Mouse (Mus musculus): Measurements from ENCODE around the gene Rcvrn. TPM values are rescaled to one million over a fixed set of nuclear protein-coding genes. Genes with fewer than 3 reads are reported as not detected.

Rcvrn gene
- polyA plus RNA-seq (2015; fragmentation: Nextera tagmentation; extraction: Ambion mirVana) = not detected in 2 replicates

DNA sequence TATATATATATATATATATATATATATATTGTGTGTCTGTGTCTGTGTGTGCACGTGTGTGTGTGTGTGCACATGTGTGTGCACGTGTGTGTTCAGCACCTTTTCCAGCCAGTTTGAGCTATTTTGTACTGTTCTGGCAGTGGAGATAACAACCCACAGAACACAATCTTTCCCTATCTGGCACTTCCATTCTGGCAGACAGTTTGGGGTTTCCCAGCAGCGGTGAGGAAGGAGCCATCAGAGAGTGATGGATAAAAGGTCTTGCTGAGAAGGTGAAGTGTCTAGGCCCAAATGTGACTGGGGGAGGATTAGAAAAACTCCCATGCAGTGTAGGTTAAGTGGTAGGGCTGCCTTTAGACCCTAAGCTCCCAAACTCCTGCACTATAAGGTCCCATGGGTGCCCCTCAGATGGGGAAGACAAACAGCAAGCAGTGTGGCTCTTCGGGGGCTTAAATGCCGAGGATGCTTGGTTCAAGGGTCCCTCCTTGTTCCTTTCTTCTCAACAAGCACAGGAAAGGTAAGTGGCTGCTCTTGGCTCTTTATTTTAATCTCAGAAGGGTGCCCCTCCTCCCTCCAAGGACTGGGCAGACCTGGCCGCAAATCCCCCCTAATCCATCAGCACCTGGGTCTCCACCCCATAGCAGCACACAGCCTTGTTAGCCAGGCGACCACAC lies at the start of gene Rcvrn:
Gene Rcvrn (plus strand): TSS at position 624 of the 674 bp plus-strand sequence.
- Histone ChIP-seq H3K9me3 (no peaks in the 10 kb centered on the region), H3K4me3 (no peak within 1 kb of the TSS), H3K9ac (no peak within 1 kb of the TSS), H3K36me3 (no peaks in the 10 kb centered on the region), H3K27me3 (no peaks in the 10 kb centered on the region), H3K27ac (replicated peaks) (no peak within 1 kb of the TSS), H3K4me2 (no peak within 1 kb of the TSS), H3K4me1 (replicated peaks) (no peaks in the 10 kb centered on the region)
- WGBS = 69% methylated on average over 7 of the region's 7 CpGs
- no peak for ATAC-seq (ENCODE audit: low FRiP score, low read depth)

DNA sequence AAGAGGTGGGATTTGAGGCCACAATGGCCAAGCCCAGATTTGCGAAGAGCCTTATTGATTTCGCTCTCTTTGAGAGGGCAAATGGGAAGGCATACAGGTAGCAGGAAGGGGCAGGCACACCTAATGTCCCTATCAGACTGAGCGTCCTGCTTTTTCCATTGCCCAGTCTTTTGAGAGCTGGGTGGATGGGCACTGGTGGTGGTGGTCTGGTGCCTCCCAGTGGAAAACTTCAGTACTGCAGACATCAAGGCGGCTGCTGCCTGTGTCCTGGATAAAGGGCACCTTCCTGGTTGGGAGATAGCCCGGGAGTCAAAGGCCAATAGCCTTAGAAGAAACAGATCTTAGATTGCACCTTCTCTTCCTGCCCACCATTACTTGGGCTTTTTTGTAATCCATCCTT lies 47.4 kb upstream of the Rcvrn start:
- Histone ChIP-seq H3K9me3 (no peaks in the 10 kb centered on the region), H3K4me1 (replicated peaks) (peaks cover 7% of the 10 kb centered on the region), H3K4me2 (no peak overlapping the region), H3K4me3 (no peak overlapping the region), H3K27me3 (no peaks in the 10 kb centered on the region), H3K36me3 (no peaks in the 10 kb centered on the region), H3K9ac (no peak overlapping the region), H3K27ac (replicated peaks) (no peak overlapping the region)
- peak; percentile 49; the same call in 1 of the 2 replicates for ATAC-seq (ENCODE audit: low FRiP score, low read depth)
- WGBS = 29% methylated on average over 5 of the region's 5 CpGs

DNA sequence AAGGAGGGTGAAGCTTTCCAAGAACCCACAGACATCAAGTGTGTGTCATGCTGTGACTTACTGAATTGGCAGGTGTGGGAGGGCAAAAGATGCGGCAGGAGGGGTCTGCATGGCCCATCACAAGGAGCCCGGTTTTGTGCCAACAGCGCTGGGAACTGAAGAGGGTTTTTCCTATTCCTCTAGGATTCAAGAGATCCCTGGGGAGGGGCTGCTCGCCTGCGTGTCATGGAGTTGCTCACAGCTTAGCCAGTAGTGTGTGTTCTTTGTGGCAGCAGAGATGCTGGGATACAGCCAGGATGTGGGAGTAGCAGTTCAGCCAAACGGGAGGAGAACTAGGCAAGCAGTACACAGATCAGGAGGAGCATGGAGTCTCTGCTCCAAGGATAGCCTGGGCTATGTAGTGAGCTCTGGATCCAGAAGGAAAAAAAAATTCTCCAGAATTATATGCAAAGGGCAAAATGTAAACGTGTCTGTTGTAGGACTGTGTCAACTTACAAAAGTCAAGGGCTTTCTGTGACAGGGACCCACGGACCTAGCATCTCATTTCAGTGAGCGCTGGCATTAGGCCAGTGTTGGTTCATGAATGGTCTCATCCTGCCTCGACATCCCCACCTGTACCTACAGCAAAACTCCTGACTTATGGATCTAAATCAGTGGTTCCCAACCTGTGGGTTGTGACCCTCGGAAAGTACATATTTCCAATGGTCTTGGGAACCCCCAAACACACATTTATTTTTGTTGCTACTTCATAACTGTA lies 46.3 kb upstream of the Rcvrn start:
- Histone ChIP-seq H3K27ac (replicated peaks) (no peak overlapping the region), H3K4me2 (no peak overlapping the region), H3K4me3 (no peak overlapping the region), H3K27me3 (no peaks in the 10 kb centered on the region), H3K9me3 (no peaks in the 10 kb centered on the region), H3K36me3 (no peaks in the 10 kb centered on the region), H3K9ac (no peak overlapping the region), H3K4me1 (replicated peaks) (peaks cover 13% of the 10 kb centered on the region)
- no peak for ATAC-seq (ENCODE audit: low FRiP score, low read depth)
- 71% methylated on average over 11 of the region's 11 CpGs for WGBS

DNA sequence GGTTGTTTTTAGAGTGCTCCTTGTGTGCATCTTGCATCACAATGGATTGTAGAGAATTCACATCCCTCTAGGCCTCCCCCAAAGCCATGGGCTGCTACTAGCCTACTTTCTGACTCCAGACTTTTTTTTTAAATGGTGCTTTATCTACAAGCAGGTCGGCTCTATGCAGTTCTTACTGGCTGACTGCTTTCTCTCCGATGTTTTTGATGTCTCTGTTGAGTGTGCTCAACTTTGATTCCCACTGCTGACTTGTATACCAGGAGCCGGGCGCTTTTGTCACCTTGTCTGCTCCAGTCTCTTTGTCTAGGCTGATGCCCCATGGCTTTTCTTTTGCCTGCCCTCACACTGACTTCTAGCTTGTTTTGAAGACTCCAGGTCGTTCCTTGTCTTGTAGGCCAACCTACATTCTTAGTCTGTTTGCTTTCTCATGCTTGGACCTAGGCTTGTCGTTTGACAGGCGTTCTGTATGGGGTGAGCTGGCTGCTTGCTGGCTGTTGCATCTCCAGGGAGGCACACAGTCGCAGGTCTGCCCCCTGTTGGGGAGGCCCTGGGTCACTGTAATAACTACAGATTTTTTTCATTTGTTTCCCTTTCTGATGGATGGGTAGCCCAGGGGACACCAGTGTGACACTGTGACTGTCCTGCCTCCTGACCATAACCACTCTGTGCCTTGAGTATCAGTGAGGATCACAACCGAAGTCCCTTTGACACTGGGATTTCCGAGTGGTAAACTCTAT lies 45.0 kb upstream of the Rcvrn start:
- no peak for ATAC-seq (ENCODE audit: low FRiP score, low read depth)
- WGBS = 46% methylated on average over 10 of the region's 10 CpGs
- Histone ChIP-seq H3K27ac (replicated peaks) (no peak overlapping the region), H3K4me1 (replicated peaks) (peaks cover 15% of the 10 kb centered on the region), H3K4me3 (no peak overlapping the region), H3K4me2 (no peak overlapping the region), H3K9me3 (no peaks in the 10 kb centered on the region), H3K27me3 (no peaks in the 10 kb centered on the region), H3K9ac (no peak overlapping the region), H3K36me3 (no peaks in the 10 kb centered on the region)

DNA sequence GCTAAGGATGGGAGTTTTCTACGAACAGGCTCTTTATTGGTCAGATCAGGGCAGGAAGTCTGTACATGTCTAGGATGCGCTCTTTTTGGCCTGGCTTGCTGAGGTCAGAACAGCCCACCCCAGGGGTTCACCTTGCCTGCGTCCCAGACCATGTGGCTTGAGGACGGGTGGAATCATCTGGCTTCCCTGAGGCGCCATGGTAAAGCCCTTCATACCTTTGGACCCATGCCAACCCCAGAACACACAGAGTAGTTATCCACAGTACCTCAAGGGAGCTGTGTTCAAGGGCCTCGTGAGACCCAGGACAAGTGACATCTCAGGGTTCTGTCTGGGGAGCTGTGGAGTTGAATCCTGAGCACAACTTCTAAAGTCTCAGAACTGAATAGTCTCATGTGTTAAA lies 43.4 kb upstream of the Rcvrn start:
- H3K9me3 ChIP-seq = no peaks in the 10 kb centered on the region
- no peaks in the 10 kb centered on the region for H3K36me3 ChIP-seq
- ATAC-seq (ENCODE audit: low FRiP score, low read depth) = no peak
- H3K4me1 ChIP-seq (replicated peaks) = peaks cover 21% of the 10 kb centered on the region
- H3K4me2 ChIP-seq = no peak overlapping the region; the same call in 1 of the 2 replicates
- no peaks in the 10 kb centered on the region for H3K27me3 ChIP-seq
- no peak overlapping the region for H3K27ac ChIP-seq (replicated peaks)
- no peak overlapping the region for H3K4me3 ChIP-seq
- no peak overlapping the region for H3K9ac ChIP-seq
- WGBS = 71% methylated on average over 6 of the region's 6 CpGs

DNA sequence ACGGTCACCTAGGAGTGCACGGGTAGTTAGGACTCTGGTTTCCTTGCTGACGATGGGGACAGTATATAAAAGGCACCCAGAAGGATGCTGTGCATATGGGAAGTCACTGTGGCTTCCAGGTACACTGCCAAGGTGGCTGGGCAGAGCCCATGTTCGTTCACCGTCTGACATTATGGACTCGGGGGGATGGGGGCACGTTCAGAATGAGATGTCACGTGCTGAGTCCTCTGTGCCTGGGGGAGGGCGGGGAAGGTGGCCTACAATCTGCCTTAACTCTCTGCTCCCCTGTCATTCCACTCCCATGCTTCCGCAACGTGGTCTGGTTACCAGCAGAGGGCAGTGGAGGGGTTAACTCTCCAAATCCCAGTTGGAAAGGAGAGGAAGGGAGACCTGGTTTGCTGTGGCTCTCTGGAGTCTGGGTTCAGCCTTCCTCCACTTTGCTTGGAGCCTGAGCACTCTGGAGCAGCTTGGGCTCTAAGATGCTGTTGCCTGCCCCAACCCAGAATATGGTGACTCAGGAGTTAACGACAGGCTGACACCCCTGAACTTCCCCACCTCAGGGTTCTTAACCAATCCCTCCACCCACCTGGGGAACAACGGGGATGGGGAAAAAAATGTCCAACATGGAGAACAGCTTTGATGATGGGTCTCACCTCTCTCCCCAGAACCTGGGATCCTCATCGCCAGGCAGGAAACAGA lies 42.8 kb upstream of the Rcvrn start:
- no peak overlapping the region for H3K27ac ChIP-seq (replicated peaks)
- no peak for ATAC-seq (ENCODE audit: low FRiP score, low read depth)
- H3K4me1 ChIP-seq (replicated peaks) = peaks cover 22% of the 10 kb centered on the region
- no peaks in the 10 kb centered on the region for H3K27me3 ChIP-seq
- H3K9me3 ChIP-seq = no peaks in the 10 kb centered on the region
- 13% methylated on average over 14 of the region's 14 CpGs for WGBS
- H3K9ac ChIP-seq = no peak overlapping the region
- no peaks in the 10 kb centered on the region for H3K36me3 ChIP-seq
- H3K4me3 ChIP-seq = peak overlapping the region; percentile 7; the same call in 1 of the 2 replicates
- H3K4me2 ChIP-seq = peak overlapping the region; percentile 22

DNA sequence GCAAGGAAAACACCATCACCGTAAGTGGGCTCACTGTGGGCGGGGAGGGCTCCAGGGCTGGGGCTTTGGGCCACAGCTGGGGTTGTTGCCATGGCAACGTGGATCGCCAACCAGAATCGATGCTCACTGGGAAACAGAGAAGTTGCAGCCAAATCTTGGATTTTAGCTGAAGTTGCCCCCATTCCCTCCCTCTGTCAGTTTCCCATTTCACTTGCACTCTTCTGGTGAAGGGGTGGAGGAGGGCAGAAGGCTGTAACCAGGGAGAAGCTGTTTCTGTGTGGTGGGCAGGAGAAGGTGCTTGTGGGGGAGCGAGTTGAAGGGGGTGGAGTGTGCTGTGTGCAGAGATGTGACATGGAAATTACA lies 42.3 kb upstream of the Rcvrn start:
- Histone ChIP-seq H3K27me3 (no peaks in the 10 kb centered on the region), H3K36me3 (no peaks in the 10 kb centered on the region), H3K4me1 (replicated peaks) (peaks cover 25% of the 10 kb centered on the region), H3K4me2 (peak overlapping the region; percentile 22), H3K9ac (no peak overlapping the region), H3K4me3 (peak overlapping the region; percentile 7; the same call in 1 of the 2 replicates), H3K9me3 (no peaks in the 10 kb centered on the region), H3K27ac (replicated peaks) (no peak overlapping the region)
- ATAC-seq (ENCODE audit: low FRiP score, low read depth) = no peak
- 22% methylated on average over 6 of the region's 6 CpGs for WGBS

DNA sequence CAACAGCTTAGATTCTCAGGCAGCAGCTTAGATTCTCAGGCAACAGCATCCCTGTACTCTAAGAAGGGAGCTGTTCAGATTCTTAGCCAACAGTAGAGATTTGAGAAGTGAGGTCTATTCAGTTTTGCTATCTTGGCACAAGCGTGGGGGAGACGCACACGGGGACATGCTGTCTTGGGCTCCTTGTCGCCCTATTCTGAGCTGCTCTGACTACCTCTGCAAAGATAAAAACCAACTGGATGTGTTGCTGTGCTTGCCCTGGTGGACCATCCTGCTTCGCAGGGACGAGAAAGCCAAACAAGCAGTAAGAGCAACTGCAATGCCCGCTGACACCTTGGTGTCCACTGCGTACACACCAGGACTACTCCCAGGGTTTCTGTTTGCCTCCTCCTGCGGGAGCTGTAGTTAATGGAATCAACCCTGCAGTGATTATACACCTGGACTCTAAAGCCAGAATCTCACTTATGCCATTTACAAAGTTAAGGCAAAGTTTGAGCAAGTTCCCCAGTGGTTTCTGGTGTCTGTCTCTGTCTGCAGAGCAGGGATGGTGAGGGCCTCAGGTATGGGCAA lies 41.5 kb upstream of the Rcvrn start:
- no peak for ATAC-seq (ENCODE audit: low FRiP score, low read depth)
- no peaks in the 10 kb centered on the region for H3K9me3 ChIP-seq
- H3K36me3 ChIP-seq = no peaks in the 10 kb centered on the region
- H3K9ac ChIP-seq = no peak overlapping the region
- H3K27ac ChIP-seq (replicated peaks) = no peak overlapping the region
- H3K4me2 ChIP-seq = no peak overlapping the region
- H3K4me1 ChIP-seq (replicated peaks) = peaks cover 25% of the 10 kb centered on the region
- 93% methylated on average over 9 of the region's 9 CpGs for WGBS
- no peak overlapping the region for H3K4me3 ChIP-seq
- no peaks in the 10 kb centered on the region for H3K27me3 ChIP-seq

DNA sequence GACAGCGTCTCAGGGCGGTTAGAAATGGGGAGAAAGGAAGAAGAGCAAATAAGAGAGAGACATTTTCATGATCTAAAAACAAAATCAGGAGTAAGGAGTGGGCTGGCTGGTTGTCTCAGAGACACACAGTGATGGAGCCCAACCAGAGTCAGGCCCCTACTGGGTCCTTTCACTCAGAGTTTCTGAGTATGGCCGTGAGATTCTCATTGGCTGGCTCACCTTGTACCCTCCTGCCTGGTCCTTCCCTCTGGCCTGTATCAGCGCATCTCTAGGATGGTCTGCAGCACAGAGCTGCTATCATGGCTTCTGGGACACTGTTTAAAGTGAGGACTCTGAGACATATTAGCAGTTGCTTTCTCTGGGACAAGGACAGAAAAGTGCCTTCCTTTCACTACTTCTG lies 40.6 kb upstream of the Rcvrn start:
- 92% methylated on average over 4 of the region's 4 CpGs for WGBS
- no peak overlapping the region for H3K4me2 ChIP-seq

DNA sequence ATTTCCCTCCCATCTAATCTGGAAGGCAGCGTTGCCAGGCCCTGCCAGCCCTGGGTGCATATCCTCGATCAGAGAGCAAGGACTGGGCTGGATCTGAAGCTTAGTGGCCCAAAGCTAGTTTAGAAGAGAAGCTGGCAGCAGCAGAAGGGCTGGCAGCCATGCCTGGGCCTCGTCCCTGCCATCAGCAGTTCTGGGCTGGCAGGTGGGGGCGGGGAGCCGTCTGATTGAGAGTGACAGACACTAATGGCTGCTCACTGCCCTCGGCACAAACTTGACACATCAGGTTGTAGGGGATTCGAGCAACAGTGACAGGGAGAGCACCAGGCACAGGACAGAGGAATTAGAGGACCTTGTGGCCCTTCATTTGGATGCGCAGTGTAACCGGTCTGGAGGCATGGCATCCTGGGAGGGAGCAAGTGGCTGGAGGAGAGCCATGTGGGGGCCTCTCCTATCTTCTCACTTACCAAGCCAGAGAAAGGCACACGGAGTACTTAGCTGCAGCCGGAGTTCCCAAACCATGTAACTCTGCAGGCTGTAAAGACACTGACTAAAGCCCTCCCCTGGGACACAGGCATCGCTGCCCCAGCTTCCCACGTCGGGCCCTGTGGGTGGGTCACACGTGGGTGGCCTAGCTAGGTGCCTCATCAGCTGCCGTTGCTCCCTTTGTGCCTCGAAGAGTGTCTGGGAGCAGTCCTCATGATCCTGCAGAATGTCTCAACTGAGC lies 39.7 kb upstream of the Rcvrn start:
- Histone ChIP-seq H3K9me3 (no peaks in the 10 kb centered on the region), H3K36me3 (no peaks in the 10 kb centered on the region), H3K9ac (no peak overlapping the region), H3K4me2 (no peak overlapping the region), H3K27me3 (no peaks in the 10 kb centered on the region), H3K27ac (replicated peaks) (no peak overlapping the region), H3K4me1 (replicated peaks) (peaks cover 25% of the 10 kb centered on the region), H3K4me3 (no peak overlapping the region)
- WGBS = 57% methylated on average over 17 of the region's 17 CpGs
- no peak for ATAC-seq (ENCODE audit: low FRiP score, low read depth)

More for the DNA sequence above, 40.6 kb upstream of the Rcvrn start:
- Histone ChIP-seq H3K4me1 (replicated peaks) (peaks cover 25% of the 10 kb centered on the region), H3K36me3 (no peaks in the 10 kb centered on the region), H3K9ac (no peak overlapping the region), H3K9me3 (no peaks in the 10 kb centered on the region), H3K27ac (replicated peaks) (no peak overlapping the region), H3K4me3 (no peak overlapping the region), H3K27me3 (no peaks in the 10 kb centered on the region)
- ATAC-seq (ENCODE audit: low FRiP score, low read depth) = no peak

DNA sequence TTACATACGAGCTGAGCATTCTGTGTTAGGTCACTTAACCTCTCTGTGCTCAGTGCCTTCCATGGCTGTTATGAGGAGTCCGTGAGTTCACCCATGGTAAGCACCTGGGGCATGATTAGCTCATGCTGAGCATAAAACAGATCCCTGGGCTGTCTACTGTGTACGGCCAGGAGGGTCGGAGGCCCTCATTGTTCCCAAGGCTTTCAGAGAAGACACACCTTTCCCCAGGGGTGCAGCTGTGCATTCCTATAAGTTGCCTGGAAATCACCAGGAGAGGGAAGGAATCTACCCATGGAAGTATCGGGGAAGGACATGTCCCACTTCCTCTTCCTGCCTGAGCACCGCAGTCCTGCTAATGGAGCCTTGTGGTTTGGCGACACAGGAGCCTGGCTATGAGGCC lies 38.8 kb upstream of the Rcvrn start:
- Histone ChIP-seq H3K27me3 (no peaks in the 10 kb centered on the region), H3K9me3 (no peaks in the 10 kb centered on the region), H3K27ac (replicated peaks) (no peak overlapping the region), H3K36me3 (no peaks in the 10 kb centered on the region), H3K4me1 (replicated peaks) (peaks cover 25% of the 10 kb centered on the region), H3K4me3 (no peak overlapping the region), H3K4me2 (no peak overlapping the region), H3K9ac (no peak overlapping the region)
- no peak for ATAC-seq (ENCODE audit: low FRiP score, low read depth)
- WGBS = 83% methylated on average over 7 of the region's 7 CpGs
